Mouse (Mus musculus) common myeloid progenitor, adult 5-6 weeks (primary cell): Measurements from ENCODE around the gene Frem2. TPM values are rescaled to one million over a fixed set of nuclear protein-coding genes. Genes with fewer than 3 reads are reported as not detected.

Source experiments
- ATAC-seq: replicated peaks from 2 replicates; pipeline ENCODE4 v1.8.0; 2016; ENCODE audit warnings: low read depth, mild to moderate bottlenecking, moderate TSS enrichment, inconsistent platforms; ENCODE audit not compliant: poor library complexity, severe bottlenecking
- total RNA-seq: library from RNA; stranded (forward); fragments of 200-1000, 187-1606 nt; gene quantifications from 2 replicates; pipeline ENCODE4 v1.2.3, GENCODE M21; 2017

The Frem2 gene
- total RNA-seq, 1 experiment from 2014 or later: not detected

DNA sequence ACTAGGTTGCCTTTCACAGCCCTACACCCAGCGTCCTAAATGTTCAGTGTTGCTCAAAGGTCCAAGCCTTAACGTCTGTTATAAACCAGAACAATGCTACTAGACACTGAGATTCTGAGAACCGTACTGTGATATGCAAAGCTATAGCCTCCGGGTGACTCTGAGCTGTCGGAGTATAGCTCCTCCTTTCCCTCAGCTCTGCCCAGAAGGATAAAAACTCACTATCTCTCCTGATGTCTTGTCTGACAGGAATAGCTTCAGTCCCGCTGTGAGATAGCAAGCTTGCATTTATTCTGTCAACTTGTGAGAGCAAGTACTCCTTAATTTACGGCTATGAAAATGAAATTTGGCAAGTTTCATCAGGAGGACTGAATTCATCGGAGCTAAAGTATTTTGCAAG lies 33.9 kb downstream of the Frem2 start:
- no peak for ATAC-seq

GRCm38 (mm10) chr3:53620978-53621377 lies 36.2 kb downstream of the Frem2 start:
- no peak for ATAC-seq

DNA sequence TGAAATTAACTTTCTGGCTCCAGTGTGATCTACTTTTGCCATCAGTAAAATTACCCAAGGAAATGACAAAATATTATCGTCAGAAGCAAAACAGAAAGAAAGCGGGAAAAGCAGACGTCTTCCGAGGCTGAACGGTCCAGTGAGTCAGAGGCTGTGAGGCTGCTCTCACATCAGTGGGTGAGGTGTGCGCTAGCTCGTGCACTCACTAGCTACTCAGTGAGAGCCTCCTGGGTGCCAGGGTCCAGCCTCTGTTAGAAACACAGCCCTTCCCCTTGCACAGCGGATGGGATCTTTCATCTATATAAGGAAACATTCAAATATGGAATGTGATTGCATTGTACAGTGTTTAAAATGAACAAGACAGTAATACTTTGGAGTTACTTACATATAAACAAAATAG lies 36.8 kb downstream of the Frem2 start:
- ATAC-seq: no peak

DNA sequence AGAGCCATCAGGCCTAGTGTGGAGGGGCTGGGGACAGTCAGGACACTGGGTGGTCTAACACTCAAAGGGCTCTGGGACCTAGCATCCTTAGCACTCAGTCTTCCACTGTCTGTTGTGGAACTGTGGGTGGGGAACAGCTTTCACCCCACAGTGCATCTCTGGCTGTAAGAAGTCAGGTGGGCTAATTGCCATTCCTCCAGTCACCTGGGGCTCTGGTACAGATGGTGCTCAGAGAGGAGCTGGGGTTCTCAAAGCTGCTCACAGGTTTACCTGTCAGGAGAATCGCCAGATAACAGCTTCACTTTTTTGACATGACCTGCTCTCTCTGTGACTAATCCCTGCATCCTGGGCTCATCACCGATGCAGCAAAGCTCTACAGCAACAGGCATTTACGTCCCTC lies 46.0 kb downstream of the Frem2 start:
- no peak for ATAC-seq

GRCm38 (mm10) chr3:53609851-53610250 lies 47.3 kb downstream of the Frem2 start:
- ATAC-seq: no peak

DNA sequence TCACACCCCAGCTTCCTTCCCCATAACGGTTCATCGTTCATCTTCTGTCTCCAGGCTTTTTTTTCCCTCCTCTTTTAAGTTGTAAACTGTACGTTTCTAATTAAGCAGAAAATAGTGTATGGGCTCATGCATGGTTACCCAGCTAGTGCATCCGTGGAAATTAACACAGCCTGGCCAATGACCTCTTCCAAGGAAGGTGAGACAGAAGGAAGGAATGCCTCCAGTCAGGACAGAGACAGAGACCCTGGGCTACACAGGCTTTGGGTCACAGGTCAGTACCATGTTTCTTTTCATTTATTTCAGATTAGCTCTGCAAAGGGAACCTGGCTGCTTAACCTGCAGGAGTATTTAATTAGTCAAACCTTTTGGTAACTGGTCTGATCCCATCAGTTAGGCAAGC lies 57.0 kb downstream of the Frem2 start:
- ATAC-seq: no peak

GRCm38 (mm10) chr3:53599315-53599714 lies 57.8 kb downstream of the Frem2 start:
- no peak for ATAC-seq

- no peak for ATAC-seq
Observed at GRCm38 (mm10) chr3:53598153-53598800, 58.9 kb downstream of the Frem2 start.

GRCm38 (mm10) chr3:53594471-53594870 lies 62.7 kb downstream of the Frem2 start:
- ATAC-seq: no peak

DNA sequence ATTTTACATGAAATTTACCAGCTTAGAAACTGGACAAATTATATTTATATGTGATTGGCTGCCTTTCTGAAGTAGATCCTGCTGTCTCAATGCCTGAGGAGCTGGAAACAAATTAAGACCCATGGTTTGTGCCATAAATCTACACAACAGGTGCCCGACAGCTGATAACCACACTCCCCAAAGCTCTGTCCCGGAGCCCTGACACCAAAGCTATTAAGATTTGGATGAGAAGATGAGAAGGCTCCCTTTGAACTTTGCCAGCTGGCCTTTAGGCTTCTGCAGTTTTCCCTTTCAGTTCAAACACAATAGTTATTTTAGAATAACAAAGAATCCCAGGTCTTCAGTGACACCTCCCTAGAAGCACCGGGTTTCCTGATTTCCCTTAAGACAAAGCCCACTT lies 63.4 kb downstream of the Frem2 start:
- no peak for ATAC-seq

- no peak for ATAC-seq
Observed at GRCm38 (mm10) chr3:53592036-53592435, 65.1 kb downstream of the Frem2 start.

GRCm38 (mm10) chr3:53590139-53590621 lies 67.0 kb downstream of the Frem2 start:
- no peak for ATAC-seq

DNA sequence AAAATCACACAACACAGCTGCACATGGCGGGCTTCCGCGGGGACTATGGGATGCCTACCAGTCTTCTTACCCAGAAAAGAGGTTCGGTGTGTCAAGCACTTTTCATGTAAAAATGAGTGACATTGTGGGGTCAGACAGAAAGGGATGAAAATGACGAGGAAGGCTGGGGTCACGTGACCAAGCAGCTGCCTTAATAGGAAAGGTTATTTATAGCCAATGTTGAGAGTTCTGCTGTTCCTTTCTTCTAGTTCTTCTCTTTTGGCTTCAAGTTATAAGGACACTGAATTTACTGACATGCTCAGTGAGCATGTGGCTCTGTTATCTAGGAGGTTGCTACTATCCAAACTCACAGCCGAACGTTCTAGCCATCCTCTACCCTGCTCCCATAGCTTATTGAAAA lies 73.9 kb downstream of the Frem2 start:
- no peak for ATAC-seq

GRCm38 (mm10) chr3:53580596-53581254 lies 76.4 kb downstream of the Frem2 start:
- ATAC-seq: peak; percentile 36; the same call in 1 of the 2 replicates

DNA sequence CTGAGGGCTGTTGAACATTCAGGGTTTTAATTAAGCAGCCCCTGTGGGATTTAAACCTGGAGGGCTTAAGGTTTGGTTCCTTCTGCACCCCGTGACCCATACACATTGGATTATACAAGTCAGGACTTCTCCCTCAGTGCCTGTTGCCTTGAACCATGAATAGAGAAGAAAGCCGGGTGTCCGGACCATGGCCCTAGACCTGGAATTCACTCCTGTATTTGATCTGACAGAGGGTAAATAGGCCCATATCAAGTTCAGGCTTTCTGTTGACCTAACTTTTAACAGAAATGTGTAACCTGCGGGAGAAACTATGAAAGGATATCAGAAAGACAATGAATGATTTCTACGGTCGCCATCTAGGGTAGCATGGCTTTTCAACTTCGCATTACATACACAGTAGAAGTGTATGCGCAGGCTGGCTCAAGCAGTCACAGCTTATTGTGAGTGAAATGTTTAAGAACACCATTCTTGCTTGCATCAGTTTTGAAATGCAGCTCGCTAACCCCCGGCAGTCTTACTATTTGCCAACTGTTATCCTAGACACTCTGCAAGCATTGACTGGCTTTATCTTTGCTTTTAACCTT lies 77.9 kb downstream of the Frem2 start:
- no peak for ATAC-seq

- ATAC-seq: no peak
Observed at GRCm38 (mm10) chr3:53576320-53577116, 80.6 kb downstream of the Frem2 start.

GRCm38 (mm10) chr3:53574123-53574522 lies 83.0 kb downstream of the Frem2 start:
- no peak for ATAC-seq

DNA sequence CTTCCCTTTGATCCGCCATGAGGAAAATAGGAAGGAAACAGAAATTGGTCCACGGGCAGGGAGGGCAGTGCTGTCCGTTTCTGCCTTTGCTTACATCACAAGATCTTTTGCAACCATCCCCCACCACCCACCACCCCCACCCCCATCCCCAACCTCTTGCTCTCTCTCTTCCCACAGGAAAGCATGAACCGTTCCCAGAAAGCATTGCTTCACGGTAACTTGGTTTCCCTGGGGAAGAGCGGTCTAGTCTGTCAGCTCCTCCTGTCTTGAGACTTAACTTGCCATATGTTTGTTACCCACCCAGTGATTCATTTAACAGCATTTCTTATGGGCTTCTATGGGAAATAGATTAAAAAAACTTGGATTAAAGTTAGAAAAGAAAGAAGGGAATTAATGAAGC lies 85.5 kb downstream of the Frem2 start:
- no peak for ATAC-seq

- no peak for ATAC-seq
Observed at GRCm38 (mm10) chr3:53564521-53564920, 92.6 kb downstream of the Frem2 start.

- ATAC-seq: no peak
Observed at GRCm38 (mm10) chr3:53563746-53564145, 93.4 kb downstream of the Frem2 start.

GRCm38 (mm10) chr3:53561813-53562212 lies 95.3 kb downstream of the Frem2 start:
- ATAC-seq: no peak
